Mouse (Mus musculus) central nervous system, embryonic 14 days (tissue): ENCODE measurements around the gene Ccdc28a. TPM values are rescaled to one million over a fixed set of nuclear protein-coding genes. Genes with fewer than 3 reads are reported as not detected.

Experiments used
- polyA plus RNA-seq: library from polyadenylated mRNA; depleted of rRNA; stranded (reverse); fragments of >200 nt; gene quantifications from 2 replicates; pipeline ENCODE4 v1.2.3, GENCODE M21; 2012; rRNA removed

Ccdc28a gene
- 14.7 and 15.0 TPM in 2 replicates for polyA plus RNA-seq

DNA sequence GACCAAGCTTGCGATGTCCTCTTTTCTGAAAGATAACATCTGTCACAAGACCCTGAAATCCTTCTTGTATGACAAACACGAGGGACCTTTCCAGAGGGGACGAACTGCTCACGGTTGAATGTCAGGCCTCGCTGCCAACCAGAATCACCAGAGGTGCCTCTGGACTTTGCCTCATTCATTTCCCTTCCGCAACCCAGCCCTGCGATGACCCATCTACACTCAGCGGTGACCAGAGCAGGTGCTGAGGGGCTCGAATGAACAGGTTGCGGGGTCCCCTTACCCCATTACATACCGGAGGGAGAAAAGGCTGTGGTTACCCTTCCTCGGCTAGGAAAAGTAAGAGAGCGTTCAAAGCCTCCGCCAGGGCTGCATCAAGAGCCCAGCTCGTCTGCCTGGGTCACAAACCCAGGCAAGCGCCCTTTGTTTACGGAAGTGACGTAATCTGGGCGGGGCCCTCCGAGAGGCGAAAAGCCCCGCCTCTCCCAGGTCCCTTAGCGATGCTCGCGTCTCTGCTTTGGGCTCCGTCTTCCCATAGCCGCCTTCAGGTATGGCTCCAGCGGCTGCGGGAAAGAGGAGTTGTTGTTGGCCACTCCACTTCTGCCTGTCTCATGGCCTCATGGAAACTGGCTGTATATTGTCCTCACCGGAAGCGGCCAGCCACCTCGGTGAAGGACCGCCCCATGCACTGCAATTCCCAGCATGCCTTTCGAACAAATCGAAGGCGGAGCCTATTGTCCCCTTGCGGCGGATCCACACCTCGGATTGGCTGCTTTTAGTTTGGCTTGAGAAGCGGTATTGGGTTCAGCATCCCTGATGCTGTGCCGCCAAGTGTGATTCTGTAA, at the start of gene Ccdc28a:
Gene Ccdc28a, minus strand, starts transcription at position 439 of the 842 bp plus-strand sequence.

DNA sequence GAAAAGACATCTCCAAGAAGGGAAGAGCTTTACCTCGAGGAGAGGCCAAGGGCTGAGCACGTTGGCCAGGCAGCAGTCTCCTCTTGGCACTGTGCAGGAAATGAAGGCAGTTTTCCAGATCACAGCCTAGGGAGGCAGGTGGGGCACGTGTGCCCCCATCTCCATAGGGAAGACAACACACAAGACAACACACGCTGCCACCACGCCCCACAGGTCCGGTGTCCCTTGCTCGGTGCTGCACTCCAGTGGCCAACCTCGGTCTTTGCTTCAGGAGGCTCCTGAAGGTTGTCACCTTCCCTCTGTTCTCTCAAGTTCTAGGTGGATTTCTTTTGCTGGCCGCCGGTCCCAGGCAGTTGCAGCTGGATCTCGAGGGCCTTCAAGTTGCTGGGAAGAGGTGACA, 24.1 kb downstream of the Ccdc28a start, which contains the start of gene Ect2l:
Gene Ect2l, minus strand, starts transcription at position 165 of the 400 bp plus-strand sequence.

Other genes with a start within 250 kb of the Ccdc28a start
- gene Abracl, start 211.7 kb downstream of the Ccdc28a start, polyA plus RNA-seq = 97.6 and 160 TPM in 2 replicates
- 73.2 and 76.8 TPM in 2 replicates for gene Reps1, start 179.1 kb downstream of the Ccdc28a start, polyA plus RNA-seq
- gene Ect2l, start 24.1 kb downstream of the Ccdc28a start, polyA plus RNA-seq = 0.04 and 0.30 TPM in 2 replicates
- 26.0 and 26.9 TPM in 2 replicates for gene Nhsl1, start 84.0 kb upstream of the Ccdc28a start, polyA plus RNA-seq